ENCODE assay signal across 8 mouse cellular contexts in the genomic region with DNA sequence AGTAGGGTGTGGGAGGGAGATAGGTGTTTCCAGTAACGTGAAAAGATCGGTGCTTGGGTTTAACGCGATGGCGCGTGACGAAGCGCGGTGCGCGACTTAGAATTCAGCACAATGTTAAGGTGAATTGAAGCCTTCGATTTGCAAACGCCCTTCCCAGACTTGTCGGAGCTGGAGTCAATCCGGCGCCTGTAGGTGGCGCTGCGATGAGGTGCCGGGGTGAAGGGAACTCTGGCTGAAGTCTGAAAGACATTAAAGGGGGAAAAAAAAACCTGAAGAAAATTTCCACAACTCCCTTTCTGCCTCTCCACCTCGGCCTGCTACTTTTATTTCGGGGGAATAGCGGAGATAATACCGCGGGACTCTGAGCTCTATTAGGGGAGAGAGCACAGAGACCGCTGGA. TPM values are rescaled to one million over a fixed set of nuclear protein-coding genes. Genes with fewer than 3 reads are reported as not detected.
A peak's percentile ranks its signal among the peaks of the same experiment; 100 is the strongest.
DNase-seq lines count a peak whose midpoint lies in the region; ATAC-seq and TF ChIP-seq lines count a peak whose summit lies in the region.
"Had no signal": no experiment of that assay in that cellular context is flagged by ENCODE, and none has a peak within 500 bp of the region (broad histone marks: within the 10 kb centered on the region; RNA-seq: fewer than 3 reads in every experiment).

No protein-coding gene starts in this region.

- TF ChIP-seq EP300 in heart, postnatal 0 days (IDR thresholded peaks at IDR 0.05; ENCODE audit: low read depth) = no peak

- peaks cover 5% of the 10 kb centered on the region; the same call in 1 of the 2 replicates for H3K9me3 ChIP-seq in heart, postnatal 0 days (replicated peaks; ENCODE audit: control insufficient read depth, low read length)
- no peaks in the 10 kb centered on the region for H3K9me3 ChIP-seq in neural tube, embryonic 11.5 days (ENCODE audit: control insufficient read depth, low read length)

- no peak overlapping the region for H3K9ac ChIP-seq in heart, postnatal 0 days (replicated peaks; ENCODE audit: low read depth, low read length)
- H3K9ac ChIP-seq in neural tube, embryonic 11.5 days (ENCODE audit: low read length) = no peak overlapping the region

- no peaks in the 10 kb centered on the region for H3K4me1 ChIP-seq in heart, postnatal 0 days (ENCODE audit: control insufficient read depth, insufficient read depth)
- H3K4me1 ChIP-seq in neural tube, embryonic 11.5 days (ENCODE audit: control insufficient read depth, insufficient read depth, low read length) = 0 out of 2 replicates have a peak, but pooled peaks cover 7% of the 10 kb centered on the region

- intact Hi-C loops in left cerebral cortex, adult 2 months (cut with DNase I) = loop anchor here (5.0 kb wide), 3 partner anchors 162 to 858 kb away; a partner anchor contains a TSS

- no peak overlapping the region for H3K27ac ChIP-seq in left cerebral cortex, adult 2 months
- no peak overlapping the region for H3K27ac ChIP-seq in heart, postnatal 0 days (ENCODE audit: low read depth)
- no peak overlapping the region for H3K27ac ChIP-seq in neural tube, embryonic 11.5 days (ENCODE audit: low read depth, low read length)

- H3K36me3 ChIP-seq in heart, postnatal 0 days (replicated peaks; ENCODE audit: control insufficient read depth, insufficient read depth, low read length) = no peaks in the 10 kb centered on the region
- H3K36me3 ChIP-seq in neural tube, embryonic 11.5 days (ENCODE audit: control insufficient read depth, insufficient read depth, low read length) = no peaks in the 10 kb centered on the region

- peak; percentile 22 for TF ChIP-seq CTCF in left cerebral cortex, adult 2 months (IDR thresholded peaks at IDR 0.05)
- peak; percentile 33 for TF ChIP-seq CTCF in heart, postnatal 0 days (IDR thresholded peaks at IDR 0.05; ENCODE audit: low read depth)

- ATAC-seq in heart, postnatal 0 days (ENCODE audit: insufficient read depth, low read depth) = no peak
- no peak for ATAC-seq in neural tube, embryonic 11.5 days (ENCODE audit: insufficient read depth, low FRiP score, low TSS enrichment)
- no peak for ATAC-seq in inflammation-experienced regulatory T-cells, adult 6 months

- H3K4me3 ChIP-seq in left cerebral cortex, adult 2 months = no peak overlapping the region
- peak overlapping the region; percentile 2 for H3K4me3 ChIP-seq in heart, postnatal 0 days (ENCODE audit: low read depth, low read length)
- H3K4me3 ChIP-seq in neural tube, embryonic 11.5 days (ENCODE audit: low read depth, low read length) = no peak overlapping the region
- H3K4me3 ChIP-seq: megakaryocyte, embryonic 14.5 days had no signal

- 1% methylated on average over 25 of the region's 25 CpGs for WGBS in heart, postnatal 0 days
- WGBS in neural tube, embryonic 11.5 days = under 1% methylated on average over 25 of the region's 25 CpGs

- no peak for DNase-seq in left cerebral cortex, adult 2 months (ENCODE audit: extremely low spot score in 1 of 2, low spot score in 2 of 2)
- DNase-seq in left cerebral cortex, adult 18-20 months (ENCODE audit: low spot score in 2 of 2) = no peak
- DNase-seq in embryo, embryonic 10.5 days (ENCODE audit: low spot score) = peak; percentile 89
- DNase-seq in heart, postnatal 0 days (ENCODE audit: low spot score) = no peak
- peak; percentile 86 for DNase-seq in neural tube, embryonic 11.5 days (ENCODE audit: low spot score)
- DNase-seq in adrenal gland, postnatal 4 days (ENCODE audit: low spot score in 2 of 2) = no peak

- H3K4me2 ChIP-seq in heart, postnatal 0 days (ENCODE audit: low read depth, low read length) = no peak overlapping the region
- peak overlapping the region; percentile 14; the same call in 1 of the 2 replicates for H3K4me2 ChIP-seq in neural tube, embryonic 11.5 days (ENCODE audit: low read depth)

- H3K27me3 ChIP-seq in heart, postnatal 0 days (ENCODE audit: control insufficient read depth, insufficient read depth, low read length) = peaks cover 99% of the 10 kb centered on the region
- H3K27me3 ChIP-seq in neural tube, embryonic 11.5 days (ENCODE audit: control insufficient read depth, insufficient read depth, low read length) = peaks cover 93% of the 10 kb centered on the region

RNA-seq across cellular contexts. Expression of a gene that starts 1.8 kb away (rescaled TPM):
- not detected for total RNA-seq in left cerebral cortex, adult 2 months (2021)
- total RNA-seq in left cerebral cortex, adult 18-20 months (2021) = not detected
- 0.12 TPM in 1 of 2 replicates, not detected in the other for total RNA-seq in heart, postnatal 0 days (2014; rRNA removed; ENCODE audit: low replicate concordance)
- 0.10 and 0.12 TPM in 2 replicates for polyA plus RNA-seq in heart, postnatal 0 days (2015; fragmentation: Nextera tagmentation; extraction: Ambion mirVana)
- 3.7 and 4.8 TPM in 2 replicates for polyA plus RNA-seq in neural tube, embryonic 11.5 days (2014; fragmentation: Nextera tagmentation; extraction: Ambion mirVana)
- total RNA-seq in adrenal gland, postnatal 4 days (2021) = not detected
- polyA plus RNA-seq in inflammation-experienced regulatory T-cells, adult 6 months (2017; shearing (Covaris generic)) = under 1 TPM in 1 of 3 experiments, not detected in 2; 0.25 TPM

Comparison
In these comparisons a context has a peak if more than half of its experiments do, and no peak if none do; other contexts are left out.
1. DNase-seq: peak in embryo, embryonic 10.5 days (single experiment) and neural tube, embryonic 11.5 days (single experiment); none in left cerebral cortex, adult 2 months (0 of 2), left cerebral cortex, adult 18-20 months (0 of 2), heart, postnatal 0 days (single experiment) and adrenal gland, postnatal 4 days (0 of 2).